Mouse (Mus musculus) cerebellum, adult 2 months (tissue): Measurements from ENCODE around the gene Rhox1.

Source experiments
- CTCF ChIP-seq: fragments of 200-500 bp; IDR thresholded peaks from 2 replicates; pipeline ENCODE4 v1.5.1; 2011; ENCODE audit warnings: low read depth, mild to moderate bottlenecking, control low read depth, low read length, moderate library complexity, borderline replicate concordance; ENCODE audit not compliant: insufficient read depth
- POLR2A ChIP-seq: fragments of 200-500 bp; IDR thresholded peaks from 2 replicates; pipeline ENCODE4 v1.6.1; 2011; ENCODE audit warnings: low read length, control low read depth, borderline replicate concordance; ENCODE audit not compliant: insufficient read depth

GRCm38 (mm10) chrX:37191105-37191743 is 30.8 kb downstream of the Rhox1 start, which contains the start of the genes Ndufa1 and Rnf113a1:
- TF ChIP-seq CTCF (no peak), POLR2A (peak; percentile 47; the same call in 1 of the 2 replicates)
